Mouse (Mus musculus): ENCODE results near the gene Rnh1.
A peak's percentile ranks its signal among the peaks of the same experiment; 100 is the strongest.

Gene Rnh1

DNA sequence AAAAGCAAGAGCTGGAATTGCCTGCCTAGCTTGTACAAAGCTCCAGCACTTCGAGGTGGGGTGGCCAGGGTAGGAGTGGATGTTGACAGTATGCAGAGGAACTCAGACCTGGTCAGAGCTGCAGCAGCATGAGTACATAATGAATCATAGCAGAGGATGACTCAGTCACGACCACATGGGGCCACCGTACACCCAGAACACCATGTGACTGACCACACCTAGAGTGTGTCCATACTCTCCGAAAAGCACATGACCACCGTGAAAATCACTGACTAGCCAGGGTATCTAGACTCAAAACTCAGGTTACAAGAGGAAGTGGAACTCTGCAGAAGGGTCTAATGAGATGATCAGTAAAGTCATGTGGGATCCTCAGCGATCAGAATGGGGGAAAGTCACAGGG is 7.8 kb downstream of the Rnh1 start:
- DNase-seq (ENCODE audit: extremely low spot score), result no peak

DNA sequence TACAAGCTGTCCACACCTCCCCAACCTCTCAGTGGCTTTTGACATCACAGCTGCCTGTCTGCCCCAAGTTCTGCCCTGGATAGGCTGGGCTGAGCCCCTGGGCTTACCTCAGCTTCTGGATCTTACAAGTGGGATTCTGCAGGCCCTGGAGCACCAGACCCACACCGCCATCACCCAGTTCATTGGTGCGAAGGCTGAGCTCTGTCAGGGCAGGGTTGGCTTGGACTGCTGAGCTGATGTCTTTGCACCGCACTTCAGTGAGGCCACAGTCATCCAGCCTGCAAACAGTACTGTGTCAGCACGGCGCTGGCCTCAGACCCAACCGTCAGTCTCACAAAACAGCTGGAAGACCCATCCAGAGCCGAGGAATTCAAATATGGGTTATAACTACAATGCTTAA is 8.3 kb downstream of the Rnh1 start:
- no peak for DNase-seq (ENCODE audit: extremely low spot score)

- DNase-seq (ENCODE audit: extremely low spot score), result no peak
Observed at GRCm38 (mm10) chr7:141155362-141155761, 17.3 kb downstream of the Rnh1 start.

- no peak for DNase-seq (ENCODE audit: extremely low spot score)
Observed at GRCm38 (mm10) chr7:141148639-141149038, 24.0 kb downstream of the Rnh1 start.

- no peak for DNase-seq (ENCODE audit: extremely low spot score)
Observed at GRCm38 (mm10) chr7:141147044-141147443, 25.6 kb downstream of the Rnh1 start.

DNA sequence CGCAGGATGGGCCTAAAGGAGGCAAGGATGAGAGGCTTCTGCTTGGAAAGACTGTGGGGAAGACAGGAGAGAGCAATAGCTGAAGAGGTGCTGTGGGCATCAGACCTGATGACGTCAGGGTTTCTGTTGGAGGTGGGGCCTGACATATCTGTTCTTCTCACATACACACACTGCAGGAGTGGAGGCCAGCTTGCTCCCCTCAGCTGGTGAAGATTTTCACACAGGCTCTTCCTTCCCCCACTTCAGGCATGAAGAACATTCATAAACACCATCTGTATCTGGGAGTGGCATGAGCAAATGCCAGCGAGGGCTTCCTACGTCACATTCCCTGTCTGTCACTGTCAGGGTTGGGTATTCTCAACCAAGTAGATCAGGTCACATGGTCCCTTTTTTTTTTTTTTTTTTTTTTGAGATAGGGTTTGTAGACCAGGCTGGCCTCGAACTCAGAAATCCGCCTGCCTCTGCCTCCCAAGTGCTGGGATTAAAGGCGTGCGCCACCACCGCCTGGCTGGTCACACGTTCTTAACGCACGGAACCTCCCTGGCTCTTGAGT is 26.5 kb downstream of the Rnh1 start:
- no peak for DNase-seq (ENCODE audit: extremely low spot score)

GRCm38 (mm10) chr7:141145403-141145802 is 27.3 kb downstream of the Rnh1 start:
- no peak for DNase-seq (ENCODE audit: extremely low spot score)

DNA sequence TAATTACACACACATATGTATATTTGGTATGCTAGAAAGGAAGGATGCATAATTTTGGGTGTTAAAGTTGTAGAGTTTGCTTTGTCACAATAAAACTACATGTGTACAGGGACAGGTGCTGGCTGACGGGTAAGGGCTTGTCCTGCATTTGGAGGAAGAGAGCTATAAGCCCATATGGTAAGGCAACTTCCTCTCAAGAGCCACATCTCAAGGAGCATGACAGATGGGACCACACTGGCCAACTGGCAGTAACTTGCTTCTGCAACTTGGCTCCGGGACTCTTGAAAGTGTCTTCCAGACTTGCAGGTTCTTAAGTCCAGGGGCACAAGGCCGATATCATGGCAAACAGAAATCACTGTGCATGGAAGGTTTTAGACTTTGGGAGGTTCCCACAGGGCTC is 28.0 kb downstream of the Rnh1 start:
- no peak for DNase-seq (ENCODE audit: extremely low spot score)

DNA sequence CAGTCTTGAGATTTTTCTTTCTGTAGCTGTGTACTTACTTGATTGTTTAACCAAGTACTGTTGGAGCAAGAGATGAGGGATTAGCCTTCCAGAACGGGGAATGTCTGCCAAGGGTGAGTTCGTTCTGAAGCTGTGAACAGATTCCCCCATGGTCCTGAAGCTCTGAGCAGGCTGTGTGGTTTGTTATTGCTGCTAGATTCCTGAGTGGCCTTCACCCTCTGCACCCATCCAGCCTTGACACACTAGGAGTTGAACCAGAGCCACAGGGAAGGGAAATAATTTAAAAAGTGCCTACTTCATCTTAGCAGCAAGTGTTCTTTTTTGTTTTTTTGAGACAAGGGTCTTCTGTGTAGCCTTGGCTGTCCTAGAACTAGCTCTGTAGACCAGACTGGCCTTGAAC is 28.8 kb downstream of the Rnh1 start:
- no peak for DNase-seq (ENCODE audit: extremely low spot score)

- peak; percentile 47 for DNase-seq (ENCODE audit: extremely low spot score)
Observed at GRCm38 (mm10) chr7:141143112-141143511, 29.5 kb downstream of the Rnh1 start.

DNA sequence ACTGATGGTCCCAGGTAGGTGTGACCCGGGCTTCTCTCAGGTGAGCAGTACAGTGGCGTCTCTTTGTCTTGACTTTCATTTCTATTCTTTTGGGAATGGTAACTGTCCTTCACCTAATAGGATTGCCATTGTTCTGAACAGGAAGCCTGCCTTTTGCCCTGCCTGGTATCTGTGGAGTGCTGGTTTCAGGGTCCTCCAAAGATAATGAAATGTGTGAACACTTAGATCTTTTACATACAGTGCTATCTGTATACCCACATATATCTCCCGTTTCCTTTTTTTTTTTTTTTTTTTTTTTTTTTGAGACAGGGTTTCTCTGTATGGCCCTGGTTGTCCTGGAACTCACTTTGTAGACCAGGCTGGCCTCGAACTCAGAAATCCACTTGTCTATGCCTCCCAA is 31.3 kb downstream of the Rnh1 start:
- DNase-seq (ENCODE audit: extremely low spot score), result no peak

GRCm38 (mm10) chr7:141131904-141132755 is 40.5 kb downstream of the Rnh1 start:
- DNase-seq (ENCODE audit: extremely low spot score), result no peak

DNA sequence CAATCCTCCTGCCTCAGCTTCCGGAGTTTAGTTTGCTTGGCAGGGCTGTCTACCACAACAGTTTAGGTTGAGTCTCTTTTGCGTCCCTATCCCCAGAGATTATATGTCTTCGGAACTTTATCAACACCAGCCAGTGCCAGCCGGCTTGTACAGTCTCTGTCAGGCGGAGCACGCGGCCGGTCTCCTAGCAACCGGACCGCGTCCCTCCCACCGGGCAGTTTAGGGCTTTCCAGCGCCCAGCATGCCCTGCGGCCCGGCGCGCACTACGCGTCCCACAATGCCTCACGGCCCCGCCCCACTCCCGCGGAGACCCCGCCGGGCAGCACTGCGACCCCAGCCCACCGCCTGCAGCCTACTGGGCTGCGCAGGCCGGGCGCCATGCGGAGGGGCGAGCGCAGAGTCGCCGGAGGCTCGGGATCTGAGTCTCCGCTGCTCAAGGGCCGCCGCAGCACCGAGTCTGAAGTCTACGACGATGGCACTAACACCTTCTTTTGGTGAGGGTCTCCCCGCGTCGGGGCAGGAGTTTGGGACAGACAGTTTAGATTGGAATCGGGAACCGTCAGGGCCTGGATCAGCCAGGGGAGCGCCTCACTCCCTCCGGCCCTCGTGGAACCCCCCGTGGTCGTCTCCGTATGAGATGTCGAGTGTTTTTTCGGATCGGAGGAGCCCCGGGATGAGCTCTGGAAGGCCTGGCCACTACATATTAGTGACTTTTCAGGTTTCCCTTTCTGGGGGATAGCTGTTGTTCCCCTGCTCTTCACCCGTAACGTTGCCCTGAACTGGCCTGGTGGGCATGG is 41.4 kb downstream of the Rnh1 start:
- peak; percentile 94 for DNase-seq (ENCODE audit: extremely low spot score)

- no peak for DNase-seq (ENCODE audit: extremely low spot score)
Observed at GRCm38 (mm10) chr7:141123517-141123856, 49.2 kb downstream of the Rnh1 start.

DNA sequence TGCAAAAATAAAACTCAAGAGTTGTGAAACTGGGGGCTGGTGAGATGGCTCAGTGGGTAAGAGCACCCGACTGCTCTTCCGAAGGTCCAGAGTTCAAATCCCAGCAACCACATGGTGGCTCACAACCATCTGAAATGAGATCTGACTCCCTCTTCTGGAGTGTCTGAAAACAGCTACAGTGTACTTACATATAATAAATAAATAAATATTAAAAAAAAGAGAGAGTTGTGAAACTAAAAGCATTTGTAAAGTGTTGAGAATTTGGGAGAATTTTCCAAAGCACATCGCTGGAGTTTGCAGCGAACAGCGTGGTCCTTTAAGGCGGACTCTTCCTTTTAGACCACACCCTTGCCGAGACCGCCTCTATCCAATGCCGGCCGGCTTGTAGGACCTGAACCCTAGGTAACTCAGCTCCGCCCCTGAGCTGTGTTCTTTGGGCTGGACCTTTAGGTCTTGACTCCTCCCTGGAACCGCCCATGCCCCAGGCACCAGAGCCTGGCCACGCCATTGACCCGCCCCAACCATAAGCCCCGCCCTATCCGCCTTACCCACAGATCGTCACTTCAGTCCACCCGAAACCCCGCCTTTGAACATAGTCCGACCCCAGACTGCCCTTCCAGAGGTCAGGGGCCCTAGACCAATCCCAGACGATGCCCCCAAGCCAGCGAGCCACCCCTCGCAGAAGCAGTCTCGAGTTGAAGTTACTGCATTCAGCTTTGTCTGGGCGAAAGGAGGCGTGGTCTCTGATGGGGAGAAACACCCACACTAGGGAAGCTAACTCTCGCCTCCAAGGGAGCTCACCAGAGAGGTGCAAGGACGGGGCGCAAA is 49.8 kb downstream of the Rnh1 start:
- DNase-seq (ENCODE audit: extremely low spot score), result peak; percentile 99

DNA sequence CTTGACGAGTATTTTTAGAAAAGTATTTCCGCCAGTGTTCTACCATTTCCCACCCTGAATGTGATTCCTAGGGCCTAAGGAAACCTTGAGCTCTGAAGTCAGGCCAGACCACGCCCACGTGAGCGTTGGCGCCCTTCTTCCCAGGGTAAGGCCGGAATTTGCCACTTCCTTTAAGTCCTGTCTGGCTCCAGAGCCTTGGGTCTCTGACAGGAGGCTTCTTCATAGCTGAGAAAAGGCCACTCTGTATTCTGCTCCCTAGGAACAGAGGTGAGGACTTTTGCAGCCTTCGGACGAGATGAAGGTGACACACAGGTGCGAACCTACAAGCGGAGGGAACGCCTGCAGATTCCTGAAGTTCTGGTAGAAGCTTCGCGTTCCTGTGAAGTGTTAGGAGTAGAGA is 50.4 kb downstream of the Rnh1 start, which contains the start of gene Ptdss2:
TSS of gene Ptdss2 (plus strand) at position 138 of the 400 bp plus-strand sequence.
- peak; percentile 10 for DNase-seq (ENCODE audit: extremely low spot score)

DNA sequence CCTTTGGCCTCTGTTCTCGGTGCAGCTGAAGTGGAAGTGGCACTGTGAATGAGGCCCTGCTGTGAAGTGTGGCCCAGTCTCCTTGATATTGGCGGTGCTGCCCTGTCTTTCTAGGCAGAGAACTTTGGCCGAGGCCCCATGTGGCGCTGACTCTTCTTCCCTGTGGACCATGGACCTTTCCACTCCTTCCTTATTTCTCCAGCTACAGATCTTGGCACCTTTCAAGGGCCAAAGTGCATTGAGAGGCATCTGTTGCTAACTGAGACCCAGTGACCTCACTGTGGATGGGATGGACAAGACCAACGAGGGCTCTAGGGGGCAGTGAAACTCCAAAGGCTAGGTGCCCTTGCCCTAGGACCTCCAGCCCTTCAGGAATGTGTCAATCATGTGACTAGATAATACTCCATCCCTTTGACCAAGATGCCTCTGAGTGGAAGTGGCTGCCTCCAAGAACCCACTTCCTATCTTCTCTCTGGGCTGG is 51.6 kb downstream of the Rnh1 start:
- no peak for DNase-seq (ENCODE audit: extremely low spot score)

GRCm38 (mm10) chr7:141120605-141121004 is 52.1 kb downstream of the Rnh1 start:
- no peak for DNase-seq (ENCODE audit: extremely low spot score)

GRCm38 (mm10) chr7:141119487-141119886 is 53.2 kb downstream of the Rnh1 start:
- DNase-seq (ENCODE audit: extremely low spot score), result no peak

DNA sequence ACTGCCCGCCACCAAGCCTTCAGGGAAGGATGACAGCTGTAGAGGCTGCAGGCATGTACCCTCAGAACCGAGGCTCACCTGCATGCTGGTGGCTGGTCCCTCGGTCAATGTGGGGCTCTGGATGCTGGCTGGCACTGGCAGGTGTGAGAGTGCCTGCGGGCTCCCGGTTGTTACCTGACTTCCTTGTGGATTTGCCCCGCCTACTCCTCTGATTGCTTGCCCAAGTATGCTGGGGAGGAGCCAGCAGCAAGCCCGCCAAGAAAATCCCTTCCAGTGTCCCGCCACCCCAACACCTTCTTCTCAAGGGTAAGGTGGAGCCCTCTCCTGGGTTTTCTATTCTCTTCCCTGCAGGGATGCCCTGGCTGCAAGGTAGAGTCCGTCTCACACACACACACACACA is 55.0 kb downstream of the Rnh1 start, which contains the start of gene Ano9:
TSS of gene Ano9 (minus strand) at position 171 of the 400 bp plus-strand sequence.
- no peak for DNase-seq (ENCODE audit: extremely low spot score)

DNA sequence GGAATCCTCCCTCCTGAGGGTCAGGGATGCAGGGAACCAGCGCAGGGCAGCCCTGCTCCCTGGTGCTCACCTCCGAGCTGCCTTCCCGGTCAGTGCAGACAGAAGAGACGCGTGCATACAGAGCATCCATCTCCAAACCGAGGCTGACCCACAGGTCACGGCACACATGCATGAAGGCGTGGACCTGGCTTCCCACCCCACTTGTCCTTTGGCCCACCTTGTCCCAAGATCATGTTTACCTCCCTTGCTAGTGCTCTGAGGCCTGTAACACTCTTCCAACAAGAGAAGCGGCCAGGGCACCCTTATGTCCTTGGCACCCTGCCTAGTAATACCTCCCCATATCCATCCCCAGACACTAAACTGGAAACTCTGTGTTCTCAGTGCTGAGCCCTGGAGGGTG is 56.8 kb downstream of the Rnh1 start:
- no peak for DNase-seq (ENCODE audit: extremely low spot score)

Measured in embryo, embryonic 9.5 days (tissue).